Mouse (Mus musculus): ENCODE measurements at regions not wholly inside any gene's neighbourhood (a gene's known extent, or its start where the extent isn't known, plus 50 kb on each side); places are given as distances from the start of the nearest gene placed in this dataset.

GRCm38 (mm10) chr15:3685254-3685653, 102.0 kb upstream of the Ghr start:
- no peak for DNase-seq

- DNase-seq = peak; percentile 28 to 48
Observed at GRCm38 (mm10) chr15:3677026-3677425, 93.7 kb upstream of the Ghr start.

GRCm38 (mm10) chr15:3672586-3672985, 89.3 kb upstream of the Ghr start:
- DNase-seq = no peak

GRCm38 (mm10) chr15:3671169-3671568, 87.9 kb upstream of the Ghr start:
- no peak for DNase-seq

GRCm38 (mm10) chr15:3669411-3669810, 86.1 kb upstream of the Ghr start:
- no peak for DNase-seq

- no peak for DNase-seq
Observed at GRCm38 (mm10) chr15:3668863-3669262, 85.6 kb upstream of the Ghr start.

GRCm38 (mm10) chr15:3648741-3649140, 65.4 kb upstream of the Ghr start:
- no peak for DNase-seq

- DNase-seq = no peak
Observed at GRCm38 (mm10) chr15:3640091-3640490, 56.8 kb upstream of the Ghr start.
